Mouse (Mus musculus) c-Kit-positive CD71-positive TER-119-positive erythroid progenitor cells, embryonic 14.5 days (primary cell): ENCODE measurements around the gene Abcc1.

Experiments
- DNase-seq: peaks from one replicate; pipeline ENCODE4 v3.0.0-alpha.2; 2013; ENCODE audit warnings: low spot score

Gene Abcc1

DNA sequence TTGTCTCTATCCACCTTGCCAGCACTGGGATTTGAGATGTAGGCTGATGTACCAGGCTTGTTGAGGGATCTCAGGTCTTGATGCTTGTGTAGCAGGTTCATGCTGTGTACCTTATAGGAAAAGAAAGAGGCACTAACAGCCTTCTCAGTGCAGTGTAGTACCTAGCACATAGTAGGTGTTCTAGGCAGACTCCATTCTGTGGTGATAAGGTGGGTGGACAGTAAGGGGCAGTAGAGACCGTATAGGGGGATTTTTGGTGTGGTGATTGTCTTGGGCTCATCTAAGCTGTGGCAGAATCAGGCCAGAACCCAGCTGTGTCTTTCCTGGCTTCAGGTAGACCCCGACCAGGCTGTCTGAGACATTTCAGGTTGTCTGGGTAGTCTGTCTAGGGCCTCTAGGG lies 15.0 kb downstream of the Abcc1 start:
- no peak for DNase-seq

DNA sequence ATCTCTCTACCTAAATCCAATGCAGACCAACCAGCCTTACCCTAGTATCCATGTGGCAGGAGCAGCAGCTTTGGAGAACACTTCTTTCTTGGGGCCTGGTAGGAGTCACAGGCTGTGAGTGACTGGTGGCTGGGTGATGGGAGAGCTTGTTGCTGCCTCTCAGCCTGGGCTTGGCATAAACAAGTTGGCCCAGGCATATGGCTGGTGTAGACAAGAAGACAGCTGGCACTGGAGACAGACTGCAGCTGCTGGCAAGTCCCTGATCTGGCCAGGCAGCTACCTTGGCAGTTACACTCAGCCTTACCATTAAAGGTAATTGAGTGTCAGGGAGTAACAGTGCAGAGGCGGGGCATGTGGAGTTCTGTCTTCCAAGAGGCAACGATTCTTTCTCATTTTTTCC lies 16.0 kb downstream of the Abcc1 start:
- no peak for DNase-seq

DNA sequence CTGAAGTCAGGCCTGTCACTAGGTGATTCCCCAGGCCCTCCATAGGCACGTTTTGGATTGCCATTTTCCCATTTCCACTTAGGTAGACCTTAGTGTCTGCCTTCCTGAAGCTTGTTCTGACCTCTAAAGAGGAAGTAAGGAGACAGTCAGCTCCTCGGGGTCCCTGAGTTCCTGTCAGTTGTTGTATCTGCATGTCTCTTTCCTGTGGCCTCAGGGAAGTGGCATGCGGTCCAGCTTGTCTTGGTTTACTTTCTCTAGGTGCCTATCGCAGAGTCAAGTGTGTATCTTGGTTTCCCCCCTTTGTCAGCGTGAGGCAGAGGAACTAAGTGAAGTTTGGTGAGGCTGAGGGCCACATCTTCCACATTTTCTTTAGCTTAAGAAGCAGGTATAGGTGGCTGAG lies 17.3 kb downstream of the Abcc1 start:
- no peak for DNase-seq

DNA sequence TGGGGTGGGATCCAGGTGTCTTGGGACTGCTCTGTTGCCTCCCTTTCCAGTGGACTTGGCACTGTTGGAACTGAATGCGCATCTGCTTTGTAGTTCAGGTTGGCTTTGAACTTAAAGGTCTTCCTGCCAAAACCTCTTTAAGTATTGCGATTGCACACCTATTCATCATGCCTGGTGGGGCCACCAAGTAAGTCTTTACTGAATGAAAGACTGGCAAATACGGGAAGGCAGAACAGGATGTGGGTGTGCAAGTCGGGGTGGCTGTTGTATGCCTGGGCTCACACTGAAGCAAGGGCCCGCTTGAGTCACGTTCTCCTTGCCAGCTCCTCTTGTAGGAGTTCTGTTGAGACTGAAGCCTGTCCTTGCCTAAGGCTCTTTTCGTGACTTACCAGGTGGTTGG lies 18.5 kb downstream of the Abcc1 start:
- DNase-seq = no peak

DNA sequence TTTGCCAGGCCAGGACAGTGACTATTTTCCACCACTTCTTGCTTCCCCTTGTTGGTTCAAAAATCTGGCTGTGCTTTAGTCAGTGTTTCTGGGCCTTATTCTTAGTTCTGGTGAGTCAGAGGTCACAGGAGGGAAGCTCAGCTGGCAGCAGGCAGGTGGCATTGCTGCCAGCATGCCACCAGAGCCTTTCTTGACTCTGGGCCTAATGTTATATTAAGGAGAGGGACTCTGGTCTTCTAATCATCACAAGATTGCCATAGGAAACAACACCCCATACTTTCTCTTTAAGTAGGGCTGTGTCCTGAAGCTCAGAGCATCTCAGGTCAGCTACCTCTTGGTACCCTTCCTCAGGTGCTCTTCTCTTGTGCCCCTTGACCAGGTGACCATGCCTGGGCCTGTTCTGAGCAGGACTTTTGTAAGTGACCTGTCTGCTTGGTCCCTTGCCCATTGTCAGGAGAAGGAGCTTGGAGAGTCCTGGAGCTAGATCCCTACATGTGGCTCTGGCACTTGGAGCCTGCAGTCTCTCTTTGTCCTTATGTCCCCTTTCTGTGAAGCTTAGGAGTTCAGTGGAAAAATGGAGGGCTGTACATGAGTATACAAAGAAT lies 19.8 kb downstream of the Abcc1 start:
- DNase-seq = no peak

DNA sequence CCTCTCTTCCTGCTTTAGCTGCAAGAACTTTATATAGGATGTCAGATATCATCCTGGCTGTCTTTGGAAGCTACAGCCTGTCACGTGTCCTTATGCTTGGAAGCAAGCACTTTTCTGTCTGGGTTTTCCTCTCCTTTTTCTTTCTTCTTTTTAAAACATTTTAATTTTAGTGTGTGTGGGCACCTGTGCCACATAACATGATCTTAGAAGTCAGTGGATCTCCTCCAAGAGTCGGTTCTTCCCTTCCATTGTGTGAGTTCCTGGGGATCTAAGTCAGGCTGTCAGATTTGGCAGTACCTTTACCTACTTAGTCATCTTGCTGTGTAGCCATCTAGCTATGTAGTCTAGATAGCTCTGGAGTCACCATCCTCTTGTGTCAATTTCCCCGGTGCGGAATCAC lies 37.9 kb downstream of the Abcc1 start:
- DNase-seq = no peak

DNA sequence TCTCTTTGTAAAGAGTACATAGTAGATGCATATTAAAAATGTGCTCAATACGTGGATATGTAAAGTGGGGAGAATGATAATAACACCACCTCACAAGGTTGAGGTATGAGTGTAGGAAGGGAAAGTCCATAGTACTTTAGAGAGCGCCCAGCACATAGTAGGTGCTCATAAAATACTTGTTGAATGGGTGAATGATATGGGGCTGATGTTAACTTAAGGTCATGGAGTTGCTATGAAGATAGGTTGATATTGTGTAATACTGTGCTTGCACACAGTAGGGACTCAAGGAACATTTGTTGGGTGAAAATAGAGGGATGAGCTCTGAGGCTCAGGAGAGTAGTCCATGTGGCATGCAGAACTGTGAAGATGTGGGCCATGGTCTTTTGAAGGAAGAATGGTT lies 42.1 kb downstream of the Abcc1 start:
- DNase-seq = no peak

DNA sequence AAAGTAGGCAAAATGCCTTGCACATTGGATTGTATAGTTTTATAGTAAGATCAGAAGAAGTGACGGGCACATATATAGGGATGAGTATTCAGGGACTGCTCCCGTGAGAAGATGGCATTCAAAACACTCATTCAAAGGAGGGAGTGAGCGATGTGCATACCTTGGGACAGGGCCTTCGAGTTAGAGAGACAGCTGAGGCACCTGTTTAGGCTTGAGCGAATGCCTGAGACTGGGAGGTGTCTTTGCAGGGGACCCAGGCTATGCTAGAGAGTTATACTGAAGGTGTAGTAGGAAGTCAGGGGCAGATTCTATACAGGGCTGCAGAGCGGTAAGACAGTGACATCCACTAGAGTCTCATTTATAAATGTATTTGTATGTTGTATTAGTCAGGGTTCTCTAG lies 44.3 kb downstream of the Abcc1 start:
- DNase-seq = no peak

DNA sequence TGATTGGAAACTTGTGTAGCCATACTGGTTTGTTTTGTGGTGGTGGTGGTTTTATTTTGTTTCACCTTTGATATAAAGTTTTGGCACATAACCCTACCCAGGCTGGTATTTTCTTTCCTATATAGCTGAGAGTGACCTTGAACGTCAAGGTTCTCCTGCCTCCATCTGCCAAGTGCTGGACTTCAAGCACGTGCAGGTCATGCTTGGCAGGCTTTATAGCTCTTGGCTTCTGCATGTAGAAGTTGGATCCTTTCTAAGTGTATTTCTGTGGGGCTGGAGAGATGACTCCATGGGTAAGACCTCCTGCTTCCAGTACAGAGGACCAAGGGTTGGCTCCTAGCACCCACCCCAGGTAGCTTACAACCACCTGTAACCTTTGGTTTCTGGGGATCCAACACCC lies 47.8 kb downstream of the Abcc1 start:
- no peak for DNase-seq

DNA sequence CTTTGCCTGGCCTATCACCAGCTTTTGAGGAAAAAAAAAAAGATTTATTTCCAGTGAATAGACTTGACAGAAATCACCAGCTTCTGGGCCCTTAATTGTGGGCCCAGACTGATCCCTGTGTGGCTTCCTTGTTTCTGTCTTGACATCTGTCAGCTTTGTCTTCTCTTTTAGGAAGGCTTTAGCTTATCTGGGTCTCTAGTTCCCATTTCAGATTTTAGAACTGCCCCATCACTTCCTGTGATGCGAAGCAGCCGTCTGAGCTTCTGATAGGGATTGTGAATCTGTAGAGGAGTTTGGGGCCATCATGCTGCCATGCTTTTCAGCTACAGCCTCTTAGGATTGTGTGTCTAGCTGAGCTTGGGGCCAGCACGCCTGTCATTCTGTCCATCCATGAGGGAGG lies 48.4 kb downstream of the Abcc1 start:
- DNase-seq = no peak

DNA sequence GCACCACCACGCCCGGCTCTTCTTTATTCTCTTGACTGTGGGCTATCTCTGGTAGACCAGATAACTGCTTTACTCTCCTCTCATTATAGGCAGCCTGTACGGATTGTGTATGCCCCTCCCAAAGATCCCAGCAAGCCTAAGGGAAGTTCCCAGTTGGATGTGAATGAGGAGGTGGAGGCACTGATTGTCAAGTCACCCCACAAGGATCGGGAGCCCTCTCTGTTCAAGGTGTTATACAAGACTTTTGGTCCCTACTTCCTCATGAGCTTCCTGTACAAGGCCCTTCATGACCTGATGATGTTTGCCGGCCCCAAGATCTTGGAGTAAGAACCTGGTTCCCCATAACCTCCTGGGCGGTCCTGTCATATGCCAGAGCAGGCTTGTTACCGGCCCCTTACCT lies 49.3 kb downstream of the Abcc1 start:
- DNase-seq = no peak

DNA sequence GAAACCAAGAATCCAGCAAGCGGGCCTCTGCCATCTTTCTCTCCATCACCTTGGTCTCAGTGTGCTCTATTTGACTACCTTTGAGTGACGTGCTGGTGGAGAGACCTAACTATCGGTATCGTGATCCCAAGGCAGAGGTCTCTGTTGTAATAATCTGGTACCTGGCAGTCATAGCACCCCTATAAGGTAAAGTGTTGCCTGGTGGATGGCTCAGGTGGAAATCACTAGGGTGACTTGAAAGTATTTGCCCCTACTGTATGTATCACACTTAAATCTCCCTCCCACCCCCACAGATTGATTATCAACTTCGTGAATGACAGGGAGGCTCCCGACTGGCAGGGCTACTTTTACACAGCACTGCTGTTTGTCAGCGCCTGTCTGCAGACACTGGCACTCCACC lies 49.8 kb downstream of the Abcc1 start:
- DNase-seq = no peak

DNA sequence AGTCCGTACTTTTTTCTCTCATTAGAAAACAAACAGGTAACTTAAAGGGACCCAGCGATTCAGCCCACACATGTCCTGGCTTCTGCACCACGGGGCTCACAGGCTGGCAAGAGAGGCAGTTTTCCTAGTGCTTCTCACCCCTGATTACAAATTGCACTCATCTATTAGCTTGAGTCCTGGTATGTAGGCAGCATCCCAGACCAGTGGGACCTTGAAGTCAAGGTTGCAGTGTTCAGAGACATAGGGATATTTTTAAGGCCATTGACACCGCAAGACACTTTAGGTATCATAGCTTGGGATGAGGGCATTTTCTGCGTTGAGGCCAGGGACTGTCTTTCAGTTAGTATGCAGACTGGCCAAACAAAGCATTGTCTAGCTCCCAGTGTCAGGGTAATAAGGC lies 51.2 kb downstream of the Abcc1 start:
- no peak for DNase-seq

DNA sequence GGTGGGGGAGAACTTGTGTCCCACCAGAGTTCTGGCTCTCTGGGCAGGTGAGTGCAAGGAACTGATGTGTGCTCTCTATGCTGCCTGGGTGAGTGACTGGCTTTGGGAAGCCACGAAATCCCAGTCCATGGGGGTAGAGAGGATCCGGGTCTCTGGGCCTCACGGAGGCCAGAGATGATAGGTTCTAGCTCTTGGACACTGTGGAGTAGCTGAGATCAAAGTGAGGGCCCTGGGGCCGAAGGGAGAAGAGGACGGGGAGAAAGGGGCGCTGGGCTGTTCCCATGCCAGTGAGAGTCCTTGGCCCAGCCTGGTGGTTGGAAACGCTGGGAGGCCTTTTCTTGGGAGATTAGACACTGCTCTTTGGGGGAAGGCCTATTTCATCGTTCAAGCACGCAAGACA lies 53.8 kb downstream of the Abcc1 start:
- no peak for DNase-seq

DNA sequence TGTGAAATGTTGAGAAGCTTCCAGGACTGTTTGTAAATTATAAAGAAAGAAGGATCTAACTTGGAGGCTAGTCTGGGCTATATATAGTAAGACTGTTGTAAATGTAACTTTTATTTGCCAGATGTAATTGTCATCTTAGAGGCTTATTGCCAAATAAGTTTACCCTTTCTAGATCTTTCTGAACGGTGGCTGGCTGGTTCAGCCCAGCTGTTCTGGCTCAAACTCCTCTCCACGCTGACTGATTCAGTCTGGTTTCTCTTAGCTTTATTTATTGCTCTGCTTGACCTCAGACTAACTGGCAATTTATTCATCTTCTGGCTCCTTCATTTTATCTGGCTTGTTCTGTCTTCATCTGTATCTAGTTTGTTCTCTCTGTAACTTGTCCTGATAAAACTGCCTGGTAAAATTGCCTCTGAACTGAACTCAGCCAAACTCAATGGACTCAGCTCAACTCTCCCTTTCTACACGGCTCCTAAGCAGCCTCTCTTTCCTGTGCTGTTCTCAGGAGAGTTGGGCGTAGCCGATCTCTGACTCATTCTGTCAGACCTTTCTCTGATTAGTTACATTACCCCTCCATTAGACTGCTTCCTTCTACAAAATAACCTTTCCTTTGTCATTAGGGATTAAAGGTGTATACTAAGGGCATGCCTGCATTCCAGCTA lies 55.7 kb downstream of the Abcc1 start:
- DNase-seq = no peak

DNA sequence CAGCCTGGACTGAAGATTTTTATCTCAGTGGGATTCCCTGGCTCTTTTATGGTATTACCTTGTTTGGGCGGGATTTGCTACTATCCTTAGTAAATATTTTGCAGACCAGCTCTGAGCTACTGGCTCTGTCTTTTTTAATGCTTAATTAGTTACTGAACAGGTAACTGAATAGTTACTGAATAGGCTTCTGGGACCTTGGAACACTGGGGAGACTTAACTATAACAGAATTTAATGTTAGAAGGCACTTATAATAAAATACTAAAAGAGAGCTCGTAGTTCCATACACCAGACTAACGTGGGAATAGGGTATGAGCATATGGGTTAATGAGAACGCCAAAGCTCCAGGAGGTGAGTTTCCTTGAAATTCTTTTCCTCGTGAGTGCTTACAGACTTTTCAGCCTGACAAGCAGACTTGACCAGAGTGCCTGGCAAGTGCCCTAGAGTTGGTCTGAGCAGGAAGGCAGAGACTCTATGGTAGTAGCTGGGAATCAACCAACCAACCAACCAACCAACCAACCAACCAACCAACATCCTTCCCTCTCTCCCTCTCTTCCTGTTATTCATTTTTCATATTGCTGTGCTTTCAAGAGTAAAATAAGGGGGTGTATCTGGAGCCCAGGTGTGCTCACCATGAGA lies 59.3 kb downstream of the Abcc1 start:
- no peak for DNase-seq

DNA sequence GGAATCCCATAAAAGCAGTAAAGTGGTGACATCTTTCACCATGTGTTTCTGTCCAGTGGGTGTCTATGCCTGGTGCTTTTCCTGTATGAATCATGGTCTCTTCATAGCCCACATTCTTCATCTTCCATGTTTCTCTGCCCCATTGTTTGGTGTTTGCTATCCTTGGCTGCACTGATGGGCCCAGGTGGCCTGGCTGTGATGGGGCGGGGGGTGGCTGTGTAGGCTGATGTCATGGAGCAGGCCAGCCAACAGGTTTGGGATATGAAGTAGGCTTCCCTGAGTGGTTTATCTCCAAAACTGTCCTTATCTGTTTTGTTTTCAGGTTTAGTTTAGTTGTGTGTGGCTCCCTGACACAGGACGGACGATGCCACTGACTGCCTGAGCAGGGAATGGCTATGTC lies 60.7 kb downstream of the Abcc1 start:
- no peak for DNase-seq

DNA sequence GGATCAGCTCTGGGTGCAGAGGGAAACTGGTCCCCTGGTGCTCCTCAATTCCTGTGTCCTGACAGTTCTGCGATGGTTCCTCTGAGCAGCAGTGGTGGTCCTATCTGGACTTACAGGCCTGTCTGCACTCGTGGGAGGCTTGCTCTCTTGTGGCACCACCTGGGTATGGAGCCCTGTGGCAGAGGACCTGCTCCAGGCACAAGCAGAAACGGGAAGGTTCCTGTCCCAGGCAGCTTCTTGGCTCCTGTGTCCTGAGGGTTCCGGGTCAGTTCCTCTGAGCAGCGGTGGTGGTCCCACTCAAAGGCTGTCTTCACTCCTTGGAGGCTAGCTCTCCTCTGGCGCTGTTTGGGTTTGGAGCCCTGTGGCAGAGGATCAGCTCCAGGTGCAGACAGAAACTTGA lies 68.0 kb downstream of the Abcc1 start:
- DNase-seq = no peak

DNA sequence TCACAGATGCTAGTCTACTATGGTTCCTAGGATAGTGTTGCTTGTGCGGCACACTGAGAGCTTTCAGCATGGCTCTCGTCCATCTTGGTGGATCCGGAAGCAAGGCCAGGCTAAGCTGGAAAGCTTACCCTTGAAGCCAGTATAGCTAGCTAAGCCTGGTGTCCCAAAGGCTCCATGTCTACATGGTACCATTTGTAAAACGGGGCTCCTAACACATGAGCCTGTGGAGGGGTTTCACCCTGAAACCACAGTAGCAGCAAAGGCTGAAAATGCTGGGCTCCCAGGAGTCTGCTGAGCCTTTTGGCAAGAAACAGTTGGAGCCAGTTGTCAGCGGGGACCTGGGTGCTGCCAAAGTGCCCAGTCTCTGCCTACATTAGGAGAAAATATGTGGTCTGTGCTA lies 71.6 kb downstream of the Abcc1 start:
- no peak for DNase-seq

DNA sequence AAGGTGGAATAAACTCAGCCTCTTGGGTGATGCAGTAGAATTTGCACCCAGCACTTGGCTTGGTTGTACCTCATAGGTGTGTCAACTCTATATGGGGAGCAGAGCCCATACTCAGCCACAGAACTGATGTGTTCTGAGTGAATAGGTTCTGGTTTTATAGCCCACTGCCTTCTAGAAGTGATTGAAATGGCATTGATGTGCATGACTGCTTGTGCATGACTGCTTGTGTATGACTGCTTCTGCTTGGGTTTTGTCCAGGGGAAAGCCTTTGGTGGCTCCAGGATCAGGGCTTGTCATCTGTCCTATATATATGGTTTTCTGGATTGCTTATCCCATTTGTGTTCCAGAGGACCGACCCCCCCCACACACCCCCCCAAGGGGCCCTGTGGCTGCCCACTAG lies 74.2 kb downstream of the Abcc1 start:
- DNase-seq = no peak

DNA sequence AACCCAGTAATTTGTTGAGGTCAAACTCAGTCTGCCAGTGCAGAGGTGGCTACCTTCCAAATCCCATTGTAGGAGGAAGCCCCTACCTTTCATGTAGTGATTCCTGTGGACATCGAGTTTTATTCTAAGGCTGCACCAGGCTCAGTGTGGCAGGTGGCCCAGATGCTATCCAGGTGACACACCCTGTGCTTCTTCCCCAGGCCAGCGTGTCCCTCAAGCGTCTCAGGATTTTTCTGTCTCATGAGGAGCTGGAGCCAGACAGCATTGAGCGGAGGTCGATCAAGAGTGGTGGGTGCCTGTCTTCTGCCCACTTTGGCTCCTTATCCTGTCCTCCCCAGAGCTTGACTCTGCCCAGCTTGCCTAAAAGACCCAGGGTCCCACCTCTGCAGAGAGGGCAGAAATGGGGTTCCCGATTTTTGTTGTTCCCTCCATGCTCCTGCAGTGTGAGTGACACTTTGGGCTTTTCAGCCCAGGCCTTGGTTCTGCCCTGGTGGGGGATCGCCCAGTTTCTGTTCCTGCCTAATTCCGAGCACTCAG lies 76.2 kb downstream of the Abcc1 start:
- DNase-seq = no peak

DNA sequence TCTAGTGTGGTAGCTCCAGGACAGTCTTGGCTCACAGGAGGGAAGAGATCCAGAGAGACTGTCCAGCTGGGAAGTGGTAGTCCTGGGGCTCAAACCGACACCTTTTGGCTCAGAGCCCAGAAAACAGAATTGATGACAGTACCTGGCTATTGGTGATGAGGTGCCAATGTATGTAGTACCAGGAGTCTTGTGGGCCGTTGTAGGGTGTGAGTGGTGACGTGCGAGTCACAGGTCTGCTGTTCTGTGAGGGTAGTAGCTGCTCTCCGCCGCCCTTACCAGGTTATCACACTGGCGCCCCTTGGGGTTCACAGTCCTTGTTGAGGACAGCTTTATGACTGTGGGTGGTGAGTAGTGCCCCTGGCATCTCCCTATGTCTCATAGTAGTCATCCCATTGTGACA lies 77.2 kb downstream of the Abcc1 start:
- DNase-seq = no peak

DNA sequence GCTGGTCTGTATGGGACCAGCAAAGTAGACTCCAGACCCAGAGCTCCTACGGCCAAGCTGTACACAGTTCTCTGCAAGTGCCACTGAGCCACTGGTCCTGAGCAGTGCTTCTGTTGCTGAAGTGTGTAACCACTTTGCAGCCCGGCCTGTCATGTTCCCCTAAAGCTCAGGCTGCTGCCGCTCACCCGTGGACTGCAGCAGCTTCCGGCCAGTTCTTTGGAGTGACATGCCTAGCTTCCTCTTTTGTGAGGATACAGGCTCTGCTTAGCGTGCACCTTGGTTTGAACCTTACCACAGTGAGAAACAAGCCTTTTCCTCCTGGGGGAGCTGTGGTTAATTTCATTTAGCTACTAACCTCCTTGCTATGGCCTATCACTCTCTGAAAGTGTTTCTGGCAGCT lies 77.7 kb downstream of the Abcc1 start:
- no peak for DNase-seq
